Mouse (Mus musculus) liver, adult (tissue): ENCODE measurements around the gene Olfr67.

Source experiments
- GATA4 ChIP-seq: IDR thresholded peaks from 2 replicates; pipeline ENCODE4 v1.6.1; 2014; ENCODE audit warnings: mild to moderate bottlenecking, low read length; ENCODE audit not compliant: insufficient replicate concordance

The Olfr67 gene

GRCm38 (mm10) chr7:103779598-103779997 is 12.0 kb downstream of the Olfr67 start, which contains the start of gene Olfr68:
Gene Olfr68 (minus strand): TSS chr7:103779698.
- no peak for TF ChIP-seq GATA4

- no peak for TF ChIP-seq GATA4
Observed at GRCm38 (mm10) chr7:103771494-103771893, 20.1 kb downstream of the Olfr67 start, which contains the start of gene Olfr69. Gene Olfr69 (minus strand): TSS chr7:103771594.

- TF ChIP-seq GATA4, result no peak
Observed at GRCm38 (mm10) chr7:103757233-103757632, 34.4 kb downstream of the Olfr67 start, which contains the start of gene Olfr630. Gene Olfr630 (minus strand): TSS chr7:103757333.

GRCm38 (mm10) chr7:103744843-103745242 is 46.8 kb downstream of the Olfr67 start, which contains the start of gene Olfr629:
Gene Olfr629 (minus strand): TSS chr7:103744943.
- TF ChIP-seq GATA4, result no peak
